Mouse (Mus musculus): ENCODE measurements around the gene Coq8b.
A peak's percentile ranks its signal among the peaks of the same experiment; 100 is the strongest.

DNA sequence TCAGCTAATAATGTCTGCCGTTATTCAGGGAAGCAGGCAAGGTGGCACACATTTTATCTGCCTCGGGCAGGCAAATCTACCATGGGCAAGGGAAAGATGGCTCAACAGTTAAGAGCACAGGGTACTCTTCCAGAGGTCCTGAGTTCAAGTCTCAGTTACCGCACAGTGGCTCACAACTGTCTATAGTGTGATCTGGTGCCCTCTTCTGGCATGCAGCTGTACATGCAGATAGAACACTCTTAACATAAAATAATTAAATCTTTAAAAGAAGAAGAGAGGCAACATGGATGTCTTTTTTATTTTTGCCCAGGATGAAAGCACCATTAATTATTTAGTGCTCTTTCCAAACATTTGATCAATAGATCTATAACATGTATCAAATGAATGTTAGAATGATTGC lies 44.4 kb downstream of the Coq8b start:
- TF ChIP-seq CTCF (IDR thresholded peaks at IDR 0.05; ENCODE audit: low read depth, low read length), result peak; percentile 35; the same call in 1 of the 2 replicates
- no peak for TF ChIP-seq POLR2A (IDR thresholded peaks at IDR 0.05; ENCODE audit: extremely low read depth, insufficient read depth, low read length)

Measured in liver, adult 2 months (tissue).